Mouse (Mus musculus) kidney, postnatal 0 days (tissue): ENCODE measurements around the gene Mxra7. TPM values are rescaled to one million over a fixed set of nuclear protein-coding genes. Genes with fewer than 3 reads are reported as not detected.

Source experiments
- ATAC-seq: fragments of 200-750 bp; cut with Nextera tagmentation; replicated peaks from 2 replicates; pipeline ENCODE4 v1.8.0; 2017; ENCODE audit warnings: low read depth, moderate number of reproducible peaks, moderate TSS enrichment, moderate library complexity; ENCODE audit not compliant: low FRiP score
- DNase-seq: peaks from one replicate; pipeline ENCODE4 v3.0.0-alpha.2; 2016; ENCODE audit warnings: low spot score
- H3K27ac ChIP-seq: fragments of 300-500 bp; sonication (generic); 2 replicates; pipeline ENCODE4 v1.5.1; 2014; ENCODE audit warnings: mild to moderate bottlenecking
- H3K27me3 ChIP-seq: fragments of 300-500 bp; sonication (generic); 2 replicates; pipeline ENCODE4 v1.6.1; 2014; ENCODE audit warnings: low read length, mixed read lengths; ENCODE audit not compliant: insufficient read depth
- H3K36me3 ChIP-seq: fragments of 300-500 bp; sonication (generic); 2 replicates; pipeline ENCODE4 v1.6.1; 2014; ENCODE audit warnings: low read length, mixed read lengths; ENCODE audit not compliant: insufficient read depth
- H3K4me1 ChIP-seq: fragments of 300-500 bp; sonication (generic); replicated peaks from 2 replicates; pipeline ENCODE4 v1.6.1; 2014; ENCODE audit warnings: antibody characterized with exemption, low read length, mixed read lengths; ENCODE audit not compliant: insufficient read depth
- H3K4me2 ChIP-seq: fragments of 300-500 bp; sonication (generic); 2 replicates; pipeline ENCODE4 v1.6.1; 2014; ENCODE audit warnings: mild to moderate bottlenecking, low read length, moderate library complexity, mixed read lengths
- H3K4me3 ChIP-seq: fragments of 300-500 bp; sonication (generic); replicated peaks from 2 replicates; pipeline ENCODE4 v1.5.1; 2014; ENCODE audit warnings: low read depth, low read length
- H3K9ac ChIP-seq: fragments of 300-500 bp; sonication (generic); 2 replicates; pipeline ENCODE4 v1.6.1; 2014; ENCODE audit warnings: low read depth, low read length
- H3K9me3 ChIP-seq: fragments of 300-500 bp; sonication (generic); replicated peaks from 2 replicates; pipeline ENCODE4 v1.6.1; 2016; ENCODE audit warnings: low read length, inconsistent platforms, mixed read lengths
- CTCF ChIP-seq: IDR thresholded peaks from 2 replicates; pipeline ENCODE4 v1.5.1; 2016; ENCODE audit warnings: antibody characterized with exemption, low read depth, mild to moderate bottlenecking, moderate library complexity
- WGBS: fragments of 180-500 bp; shearing (Covaris S2); extraction: QIAGEN DNeasy Blood & Tissue Kit; methylation state at CpG from one replicate; pipeline ENCODE4 v1.1.7; 2014; 5-methylcytosine and 5-hydroxymethylcytosine counted together
- polyA plus RNA-seq: library from polyadenylated mRNA; unstranded; fragments of >200 nt; fragmentation: Nextera tagmentation; extraction: Ambion mirVana; gene quantifications from 2 replicates; pipeline ENCODE4 v1.2.1, GENCODE M21; 2015

Mxra7 gene
- polyA plus RNA-seq, 1 experiment from 2014 or later = 17.6 TPM

DNA sequence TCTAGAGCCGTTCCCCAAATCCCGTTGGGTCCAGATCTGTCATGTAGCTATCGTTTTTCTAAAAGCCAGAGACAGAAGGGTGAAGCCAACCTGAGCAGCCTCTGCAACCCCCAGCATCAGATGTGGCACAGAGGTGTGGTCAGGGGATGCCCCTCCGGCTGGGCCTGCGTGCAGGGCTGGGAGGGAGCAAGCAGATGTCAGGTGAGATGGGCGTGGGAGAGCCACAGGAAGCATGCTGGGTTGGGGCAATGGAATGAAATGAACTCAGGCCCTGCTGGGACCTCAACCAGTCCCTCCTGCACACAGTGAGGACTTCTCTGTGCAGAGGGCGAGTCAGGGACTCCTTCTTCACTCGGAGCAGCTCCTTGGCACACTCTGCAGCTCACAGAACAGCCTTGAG, 18.3 kb downstream of the Mxra7 start:
- WGBS = 81% methylated on average over 8 of the region's 8 CpGs
- Histone ChIP-seq H3K4me3 (no peak overlapping the region), H3K9me3 (no peaks in the 10 kb centered on the region), H3K27me3 (no peaks in the 10 kb centered on the region), H3K4me2 (no peak overlapping the region), H3K9ac (no peak overlapping the region), H3K36me3 (0 out of 2 replicates have a peak, but pooled peaks cover 2% of the 10 kb centered on the region), H3K27ac (no peak overlapping the region), H3K4me1 (peaks cover 29% of the 10 kb centered on the region)
- no peak for TF ChIP-seq CTCF
- DNase-seq = no peak
- ATAC-seq = no peak

GRCm38 (mm10) chr11:116808811-116809395, 18.9 kb downstream of the Mxra7 start:
- Histone ChIP-seq H3K9me3 (no peaks in the 10 kb centered on the region), H3K36me3 (0 out of 2 replicates have a peak, but pooled peaks cover 2% of the 10 kb centered on the region), H3K4me3 (no peak overlapping the region), H3K27me3 (no peaks in the 10 kb centered on the region), H3K9ac (no peak overlapping the region), H3K4me1 (peaks cover 23% of the 10 kb centered on the region), H3K27ac (no peak overlapping the region), H3K4me2 (no peak overlapping the region)
- 82% methylated on average over 11 of the region's 11 CpGs for WGBS
- no peak for DNase-seq
- no peak for ATAC-seq
- no peak for TF ChIP-seq CTCF

GRCm38 (mm10) chr11:116807938-116808606, 19.8 kb downstream of the Mxra7 start:
- no peak overlapping the region for H3K4me2 ChIP-seq
- H3K4me3 ChIP-seq = no peak overlapping the region
- H3K9ac ChIP-seq = no peak overlapping the region
- H3K9me3 ChIP-seq = no peaks in the 10 kb centered on the region
- DNase-seq (peak; percentile 91), ATAC-seq (peak; percentile 30; the same call in 1 of the 2 replicates)
- WGBS = 27% methylated on average over 7 of the region's 7 CpGs
- H3K27ac ChIP-seq = peak overlapping the region; percentile 43; the same call in 1 of the 2 replicates
- H3K36me3 ChIP-seq = 0 out of 2 replicates have a peak, but pooled peaks cover 2% of the 10 kb centered on the region
- H3K4me1 ChIP-seq = peaks cover 14% of the 10 kb centered on the region
- TF ChIP-seq CTCF = peak; percentile 96
- no peaks in the 10 kb centered on the region for H3K27me3 ChIP-seq

GRCm38 (mm10) chr11:116807526-116807925, 20.3 kb downstream of the Mxra7 start:
- ATAC-seq = no peak
- no peak overlapping the region for H3K4me2 ChIP-seq
- peaks cover 9% of the 10 kb centered on the region for H3K4me1 ChIP-seq
- H3K9ac ChIP-seq = no peak overlapping the region
- H3K9me3 ChIP-seq = no peaks in the 10 kb centered on the region
- H3K27me3 ChIP-seq = no peaks in the 10 kb centered on the region
- 55% methylated on average over 3 of the region's 3 CpGs for WGBS
- 0 out of 2 replicates have a peak, but pooled peaks cover 2% of the 10 kb centered on the region for H3K36me3 ChIP-seq
- no peak for DNase-seq
- H3K27ac ChIP-seq = peak overlapping the region; percentile 43; the same call in 1 of the 2 replicates
- H3K4me3 ChIP-seq = no peak overlapping the region
- no peak for TF ChIP-seq CTCF

DNA sequence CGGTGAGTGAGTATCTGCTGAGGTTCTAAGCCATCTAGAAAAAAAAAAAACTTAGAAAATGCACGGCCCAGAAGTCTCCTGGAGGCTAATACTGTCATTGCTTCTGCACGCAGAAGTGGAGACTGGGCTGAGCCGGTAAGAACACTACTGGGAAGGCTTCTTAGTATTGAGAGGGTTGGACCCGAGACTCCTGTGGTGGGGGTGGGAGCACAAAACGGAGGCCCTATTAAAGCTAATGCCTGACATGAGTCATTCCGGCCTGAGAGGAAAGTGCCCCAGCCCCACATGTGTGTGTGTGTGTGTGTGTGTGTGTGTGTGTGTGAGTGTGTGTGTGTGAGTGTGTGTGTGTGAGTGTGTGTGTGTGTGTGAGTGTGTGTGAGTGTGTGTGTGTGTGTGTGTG, 20.7 kb downstream of the Mxra7 start:
- no peaks in the 10 kb centered on the region for H3K27me3 ChIP-seq
- DNase-seq (peak; percentile 50), ATAC-seq (no peak)
- no peak overlapping the region for H3K4me3 ChIP-seq
- no peak overlapping the region for H3K9ac ChIP-seq
- no peaks in the 10 kb centered on the region for H3K9me3 ChIP-seq
- no peak overlapping the region for H3K27ac ChIP-seq
- 0 out of 2 replicates have a peak, but pooled peaks cover 5% of the 10 kb centered on the region for H3K4me1 ChIP-seq
- 0 out of 2 replicates have a peak, but pooled peaks cover 2% of the 10 kb centered on the region for H3K36me3 ChIP-seq
- WGBS = 45% methylated on average over 7 of the region's 7 CpGs
- no peak overlapping the region for H3K4me2 ChIP-seq
- no peak; the same call in 1 of the 2 replicates for TF ChIP-seq CTCF

GRCm38 (mm10) chr11:116806136-116807071, 21.4 kb downstream of the Mxra7 start:
- H3K36me3 ChIP-seq = 0 out of 2 replicates have a peak, but pooled peaks cover 2% of the 10 kb centered on the region
- no peak for ATAC-seq
- no peak overlapping the region for H3K4me3 ChIP-seq
- H3K27ac ChIP-seq = peak overlapping the region; percentile 43; the same call in 1 of the 2 replicates
- DNase-seq = peak; percentile 53
- no peaks in the 10 kb centered on the region for H3K9me3 ChIP-seq
- H3K27me3 ChIP-seq = no peaks in the 10 kb centered on the region
- 56% methylated on average over 15 of the region's 15 CpGs for WGBS
- H3K4me2 ChIP-seq = no peak overlapping the region
- 0 out of 2 replicates have a peak, but pooled peaks cover 4% of the 10 kb centered on the region for H3K4me1 ChIP-seq
- no peak overlapping the region for H3K9ac ChIP-seq
- TF ChIP-seq CTCF = no peak
